Mouse (Mus musculus) C2C12 (cell line): ENCODE data around the gene Lrrc8b.

Source experiments
- CEBPB ChIP-seq: IDR thresholded peaks from one replicate; pipeline ENCODE4 v1.6.1; 2011; ENCODE audit warnings: low read depth, mild to moderate bottlenecking, control low read depth, moderate library complexity
- CTCF ChIP-seq: IDR thresholded peaks from one replicate; pipeline ENCODE4 v1.5.1; 2011; ENCODE audit not compliant: control insufficient read depth, insufficient read depth, insufficient read length
- FOSL1 ChIP-seq: IDR thresholded peaks from one replicate; pipeline ENCODE4 v1.8.0; 2011; ENCODE audit warnings: mild to moderate bottlenecking, low read length; ENCODE audit not compliant: poor library complexity, insufficient read depth, severe bottlenecking

DNA sequence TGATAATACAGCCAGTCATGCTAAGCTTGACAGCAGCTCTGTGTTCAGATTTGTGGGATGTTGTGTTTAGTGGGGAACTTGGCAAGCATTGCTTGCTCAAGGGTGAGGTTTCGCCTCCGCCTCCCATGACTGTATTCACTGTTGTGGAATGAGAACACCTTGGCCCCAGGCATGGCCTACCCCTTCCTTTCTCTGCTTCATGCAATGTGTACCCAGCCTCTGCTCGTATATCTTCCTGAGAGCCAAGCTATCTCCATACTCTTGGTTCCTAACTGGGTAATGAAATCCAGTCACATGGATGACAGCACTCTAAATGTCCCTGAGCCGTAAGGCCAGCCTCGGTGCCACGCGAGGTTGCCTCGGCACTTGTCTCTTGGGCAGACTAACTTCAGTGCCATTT is 50.0 kb downstream of the Lrrc8b start:
- TF ChIP-seq CTCF (no peak), CEBPB (no peak), FOSL1 (no peak)
